Mouse (Mus musculus): ENCODE measurements around the gene Rpl38.

GRCm38 (mm10) chr11:114698496-114698895, 30.2 kb downstream of the Rpl38 start:
- no peak for TF ChIP-seq CTCF (IDR thresholded peaks at IDR 0.05)
- no peak for TF ChIP-seq EP300 (IDR thresholded peaks at IDR 0.05; ENCODE audit: insufficient read depth, low read depth, low read length)
- no peak for TF ChIP-seq POLR2A (IDR thresholded peaks at IDR 0.05; ENCODE audit: insufficient read depth, low read depth, low read length)
